ENCODE assay signal across 8 mouse cellular contexts in the genomic region with DNA sequence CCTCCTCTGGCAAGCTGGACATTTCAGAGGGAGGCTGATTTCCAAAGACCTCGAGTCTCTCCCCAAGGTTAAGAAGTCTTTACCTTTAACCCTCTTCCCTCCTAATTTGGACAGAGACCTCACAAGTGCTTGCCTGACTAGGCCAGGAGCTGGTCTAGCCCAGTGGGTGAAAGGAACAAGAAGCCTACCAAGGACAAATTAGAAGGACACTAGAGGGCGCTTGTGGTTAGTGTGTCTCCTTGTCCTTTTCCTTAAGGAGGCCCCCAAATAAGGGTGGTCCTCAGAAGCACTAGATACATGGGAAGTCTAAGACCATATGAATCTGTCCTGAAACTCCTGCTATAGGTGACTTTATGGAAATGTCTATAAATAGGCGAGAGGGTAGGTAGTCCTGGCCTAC. TPM values are rescaled to one million over a fixed set of nuclear protein-coding genes. Genes with fewer than 3 reads are reported as not detected.
DNase-seq lines count a peak whose midpoint lies in the region; ATAC-seq lines count a peak whose summit lies in the region.

No protein-coding gene starts in this region.

- 53% methylated on average over 3 of the region's 3 CpGs for WGBS in heart, embryonic 10.5 days
- 39% methylated on average over 3 of the region's 3 CpGs for WGBS in heart, embryonic 15.5 days

- H3K9me3 ChIP-seq in heart, embryonic 10.5 days = no peaks in the 10 kb centered on the region
- no peaks in the 10 kb centered on the region for H3K9me3 ChIP-seq in heart, embryonic 15.5 days (replicated peaks)

- H3K4me1 ChIP-seq in heart, embryonic 10.5 days = peaks cover 2% of the 10 kb centered on the region; the same call in 1 of the 2 replicates
- peaks cover 8% of the 10 kb centered on the region; the same call in 1 of the 2 replicates for H3K4me1 ChIP-seq in heart, embryonic 15.5 days (replicated peaks)

- H3K36me3 ChIP-seq in heart, embryonic 10.5 days = peaks cover 73% of the 10 kb centered on the region
- peaks cover 77% of the 10 kb centered on the region for H3K36me3 ChIP-seq in heart, embryonic 15.5 days

- no peak overlapping the region for H3K27ac ChIP-seq in heart, embryonic 10.5 days
- H3K27ac ChIP-seq in heart, embryonic 15.5 days = peak overlapping the region; percentile 24; the same call in 1 of the 2 replicates

- H3K27me3 ChIP-seq in heart, embryonic 10.5 days (ENCODE audit: insufficient read depth, poor library complexity, severe bottlenecking) = no peaks in the 10 kb centered on the region
- no peaks in the 10 kb centered on the region for H3K27me3 ChIP-seq in heart, embryonic 15.5 days

- H3K9ac ChIP-seq in heart, embryonic 15.5 days = no peak overlapping the region

- peak; percentile 49 for DNase-seq in heart, adult 8-10 months (ENCODE audit: low spot score)
- no peak for DNase-seq in heart, embryonic 10.5 days (ENCODE audit: low spot score)
- DNase-seq in 3T3-L1 (ENCODE audit: low read depth, low spot score) = peak; percentile 63
- peak; percentile 71 for DNase-seq in ES-CJ7 (ENCODE audit: low read depth, low spot score)
- peak; percentile 52 for DNase-seq in mesoderm, embryonic 11.5 days (ENCODE audit: low read depth, low spot score)
- no peak for DNase-seq in spleen, adult 12 weeks (ENCODE audit: low spot score)

- ATAC-seq in heart, embryonic 15.5 days (replicated peaks; ENCODE audit: insufficient number of reproducible peaks, insufficient read depth, low FRiP score, low read depth) = no peak
- ATAC-seq in megakaryocyte-erythroid progenitor cell, adult 5-6 weeks (replicated peaks; ENCODE audit: low FRiP score, low TSS enrichment, poor library complexity, severe bottlenecking) = no peak

- no peak overlapping the region for H3K4me3 ChIP-seq in heart, embryonic 10.5 days
- H3K4me3 ChIP-seq in heart, embryonic 15.5 days = no peak overlapping the region

- no peak overlapping the region for H3K4me2 ChIP-seq in heart, embryonic 15.5 days

RNA-seq across cellular contexts. Expression of a gene that starts 6.2 kb away (rescaled TPM):
- total RNA-seq in heart, adult 8-10 months (2022) = 100 to 1,000 TPM; 365 to 443 (median 423) TPM
- polyA plus RNA-seq in heart, embryonic 10.5 days (2016; fragmentation: Nextera tagmentation; extraction: Ambion mirVana) = 9.7 and 10.7 TPM in 2 replicates
- polyA plus RNA-seq in heart, embryonic 15.5 days (2015; fragmentation: Nextera tagmentation; extraction: Ambion mirVana) = 17.0 TPM in 2 replicates
- 12.9 and 16.8 TPM in 2 replicates for total RNA-seq in megakaryocyte-erythroid progenitor cell, adult 5-6 weeks (2014; fragmentation: Nextera tagmentation)
- 8.8 and 10.9 TPM in 2 replicates for total RNA-seq in megakaryocyte-erythroid progenitor cell, adult 5-6 weeks (2017)

RNA-seq across cellular contexts. Expression of a gene that starts 14.3 kb away (rescaled TPM):
- total RNA-seq in heart, adult 8-10 months (2022) = 10 to 100 TPM; 39.8 to 45.9 (median 44.0) TPM
- 10.9 and 12.7 TPM in 2 replicates for polyA plus RNA-seq in heart, embryonic 10.5 days (2016; fragmentation: Nextera tagmentation; extraction: Ambion mirVana)
- polyA plus RNA-seq in heart, embryonic 15.5 days (2015; fragmentation: Nextera tagmentation; extraction: Ambion mirVana) = 6.8 and 11.8 TPM in 2 replicates
- total RNA-seq in megakaryocyte-erythroid progenitor cell, adult 5-6 weeks (2014; fragmentation: Nextera tagmentation) = 62.2 and 68.5 TPM in 2 replicates
- total RNA-seq in megakaryocyte-erythroid progenitor cell, adult 5-6 weeks (2017) = 8.3 and 11.7 TPM in 2 replicates

RNA-seq across cellular contexts. Expression of a gene that starts 25.0 kb away (rescaled TPM):
- 1,000 to 10,000 TPM in 3 of 4 experiments, 100 to 1,000 TPM in 1; 991 to 1,066 (median 1,045) TPM for total RNA-seq in heart, adult 8-10 months (2022)
- polyA plus RNA-seq in heart, embryonic 10.5 days (2016; fragmentation: Nextera tagmentation; extraction: Ambion mirVana) = 347 and 474 TPM in 2 replicates
- 448 and 450 TPM in 2 replicates for polyA plus RNA-seq in heart, embryonic 15.5 days (2015; fragmentation: Nextera tagmentation; extraction: Ambion mirVana)
- total RNA-seq in megakaryocyte-erythroid progenitor cell, adult 5-6 weeks (2014; fragmentation: Nextera tagmentation) = 226 and 251 TPM in 2 replicates
- total RNA-seq in megakaryocyte-erythroid progenitor cell, adult 5-6 weeks (2017) = 113 and 182 TPM in 2 replicates

RNA-seq across cellular contexts. Expression of a gene that starts 38.5 kb away (rescaled TPM):
- not detected for total RNA-seq in heart, adult 8-10 months (2022)
- 0.07 and 2.4 TPM in 2 replicates for polyA plus RNA-seq in heart, embryonic 10.5 days (2016; fragmentation: Nextera tagmentation; extraction: Ambion mirVana)
- polyA plus RNA-seq in heart, embryonic 15.5 days (2015; fragmentation: Nextera tagmentation; extraction: Ambion mirVana) = 0.24 and 0.81 TPM in 2 replicates
- not detected in 2 replicates for total RNA-seq in megakaryocyte-erythroid progenitor cell, adult 5-6 weeks (2014; fragmentation: Nextera tagmentation)
- not detected in 2 replicates for total RNA-seq in megakaryocyte-erythroid progenitor cell, adult 5-6 weeks (2017)

RNA-seq across cellular contexts. Expression of a gene that starts 40.3 kb away (rescaled TPM):
- total RNA-seq in heart, adult 8-10 months (2022) = 10 to 100 TPM; 54.6 to 73.4 (median 61.2) TPM
- 220 and 255 TPM in 2 replicates for polyA plus RNA-seq in heart, embryonic 10.5 days (2016; fragmentation: Nextera tagmentation; extraction: Ambion mirVana)
- polyA plus RNA-seq in heart, embryonic 15.5 days (2015; fragmentation: Nextera tagmentation; extraction: Ambion mirVana) = 186 and 213 TPM in 2 replicates
- total RNA-seq in megakaryocyte-erythroid progenitor cell, adult 5-6 weeks (2014; fragmentation: Nextera tagmentation) = 62.8 and 95.5 TPM in 2 replicates
- total RNA-seq in megakaryocyte-erythroid progenitor cell, adult 5-6 weeks (2017) = 86.0 and 87.5 TPM in 2 replicates

Comparison
In these comparisons a context has a peak if more than half of its experiments do, and no peak if none do; other contexts are left out.
1. DNase-seq: peak in heart, adult 8-10 months (single experiment), 3T3-L1 (single experiment), ES-CJ7 (single experiment) and mesoderm, embryonic 11.5 days (single experiment); none in heart, embryonic 10.5 days (single experiment) and spleen, adult 12 weeks (single experiment).
2. RNA of a gene that starts 6.2 kb away (total RNA-seq): 365 to 443 TPM in heart, adult 8-10 months; 8.8 to 16.8 TPM in megakaryocyte-erythroid progenitor cell, adult 5-6 weeks; every median in the first group is over 10 times any median in the second.